Mouse (Mus musculus) retina, postnatal 7 days (tissue): Measurements from ENCODE around the gene Otub1.

ENCODE experiments used
- DNase-seq: peaks from one replicate; pipeline ENCODE4 v3.0.0-alpha.2; 2012; ENCODE audit warnings: low read depth, low spot score

Otub1 gene

DNA sequence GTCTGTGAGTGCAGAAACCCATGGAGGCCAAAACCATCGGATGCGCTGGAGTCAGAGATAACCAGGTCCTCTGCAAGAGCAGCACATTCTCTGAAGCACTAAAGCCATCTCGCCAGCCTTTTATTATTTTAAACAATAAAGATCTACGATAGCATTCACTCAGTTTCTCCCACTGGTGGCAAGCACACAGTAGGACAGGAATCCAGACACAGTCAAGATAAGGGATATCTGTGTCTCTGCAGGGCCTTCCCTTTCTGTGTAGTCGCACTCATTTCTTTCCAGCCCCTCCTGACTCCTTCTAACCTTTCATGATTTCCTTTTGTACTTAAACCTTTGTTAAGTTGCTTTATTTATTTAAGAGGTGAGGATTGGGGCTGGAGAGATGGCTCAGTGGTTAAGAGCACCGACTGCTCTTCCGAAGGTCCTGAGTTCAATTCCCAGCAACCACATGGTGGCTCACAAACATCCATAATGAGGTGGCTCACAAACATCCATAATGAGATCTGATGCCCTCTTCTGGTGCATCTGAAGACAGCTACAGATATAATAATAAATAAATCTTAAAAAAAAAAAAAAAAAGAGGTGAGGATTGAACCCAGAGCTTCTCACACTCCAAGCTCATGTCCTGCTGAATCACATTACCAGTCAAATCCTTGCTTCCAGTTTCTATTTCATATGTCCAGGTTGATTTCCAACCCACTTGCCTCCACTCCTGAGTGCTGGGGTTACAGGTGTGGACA lies 4.0 kb upstream of the Otub1 start:
- no peak for DNase-seq

- no peak for DNase-seq
These were observed 790 bp downstream of the Otub1 start for GRCm38 (mm10) chr19:7205326-7205725.

- DNase-seq: no peak
These were observed 1.2 kb downstream of the Otub1 start for GRCm38 (mm10) chr19:7204898-7205297.

DNA sequence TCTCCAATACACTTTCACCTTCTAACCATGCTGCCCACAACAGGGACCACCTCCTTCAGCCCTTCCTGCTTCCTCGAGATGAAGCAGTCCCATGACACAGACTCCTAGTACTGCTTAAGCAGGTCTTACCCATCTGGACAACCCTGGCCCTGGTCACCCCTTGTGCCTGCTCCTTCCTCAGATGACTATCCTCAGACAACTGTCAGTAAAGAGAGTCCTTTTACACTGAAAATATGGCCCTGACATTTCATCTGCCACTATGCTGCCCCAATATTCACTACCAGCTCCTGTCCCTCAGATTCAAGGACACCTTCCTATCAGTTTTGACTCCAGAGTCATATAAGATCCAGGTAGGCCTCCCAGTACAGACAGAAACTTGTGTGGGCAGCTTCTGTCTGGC lies 5.7 kb downstream of the Otub1 start:
- DNase-seq: no peak

- DNase-seq: no peak
These were observed 7.0 kb downstream of the Otub1 start for GRCm38 (mm10) chr19:7199089-7199488.

DNA sequence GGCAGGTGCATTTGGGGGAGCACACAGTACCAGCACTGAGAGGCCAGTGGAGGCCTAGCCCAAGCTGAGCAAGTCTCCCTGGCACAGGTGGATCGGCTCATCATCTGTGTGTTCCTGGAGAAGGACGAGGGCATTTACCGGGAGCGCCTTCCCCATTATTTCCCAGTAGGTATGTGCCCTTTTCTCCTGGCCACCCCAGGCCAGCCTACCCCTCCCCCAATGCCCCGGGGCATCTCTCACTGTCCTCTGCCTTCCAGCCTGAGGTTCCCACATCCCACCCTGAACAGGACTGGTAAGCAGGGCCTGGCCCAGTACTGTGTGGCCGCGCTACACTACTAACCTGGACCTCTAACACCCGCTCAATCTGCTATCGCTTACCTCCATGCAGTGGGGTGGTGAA lies 8.7 kb downstream of the Otub1 start:
- DNase-seq: no peak

DNA sequence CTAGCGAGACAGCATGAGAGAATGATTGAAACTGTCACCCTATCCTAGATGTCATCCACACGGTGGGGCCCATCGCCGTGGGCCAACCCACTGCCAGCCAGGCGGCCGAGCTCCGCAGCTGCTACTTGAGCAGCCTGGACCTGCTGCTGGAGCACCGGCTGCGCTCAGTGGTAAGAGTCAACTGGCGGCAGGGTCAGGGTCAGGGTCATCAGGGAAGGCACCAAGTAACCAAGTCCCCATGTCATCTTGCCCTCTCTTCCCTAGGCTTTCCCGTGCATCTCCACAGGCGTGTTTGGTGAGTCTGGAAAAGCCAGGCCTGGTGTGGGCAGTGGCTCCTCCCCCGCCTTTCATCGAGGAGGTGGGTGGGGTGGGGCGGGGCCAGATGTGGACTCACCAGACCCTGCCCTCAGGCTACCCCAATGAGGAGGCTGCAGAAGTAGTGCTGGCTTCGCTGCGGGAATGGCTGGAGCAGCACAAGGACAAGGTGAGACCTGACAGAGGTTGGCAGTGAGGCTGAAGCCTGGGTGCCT lies 9.3 kb downstream of the Otub1 start:
- DNase-seq: no peak

GRCm38 (mm10) chr19:7195900-7196728 lies 10.0 kb downstream of the Otub1 start:
- no peak for DNase-seq

DNA sequence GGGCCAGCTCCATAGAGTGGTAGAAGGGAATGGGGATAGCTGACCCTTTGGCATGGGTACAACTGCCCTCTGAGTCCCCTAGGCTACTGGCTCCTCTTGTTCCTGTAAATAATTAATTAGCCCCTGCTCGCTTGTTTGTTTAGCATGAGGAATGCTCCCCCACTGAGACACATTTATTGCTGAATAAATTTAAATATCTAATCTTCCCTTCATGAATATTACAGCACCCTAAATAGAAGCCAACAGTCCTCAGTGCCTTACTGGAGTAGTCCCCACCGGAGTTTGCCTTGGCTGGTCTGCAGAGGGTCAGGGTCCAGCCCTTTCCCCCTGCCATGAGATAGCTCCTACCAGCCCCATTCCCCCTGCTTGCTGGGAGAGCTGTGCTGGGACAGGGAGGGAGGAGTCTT lies 13.6 kb downstream of the Otub1 start:
- no peak for DNase-seq

DNA sequence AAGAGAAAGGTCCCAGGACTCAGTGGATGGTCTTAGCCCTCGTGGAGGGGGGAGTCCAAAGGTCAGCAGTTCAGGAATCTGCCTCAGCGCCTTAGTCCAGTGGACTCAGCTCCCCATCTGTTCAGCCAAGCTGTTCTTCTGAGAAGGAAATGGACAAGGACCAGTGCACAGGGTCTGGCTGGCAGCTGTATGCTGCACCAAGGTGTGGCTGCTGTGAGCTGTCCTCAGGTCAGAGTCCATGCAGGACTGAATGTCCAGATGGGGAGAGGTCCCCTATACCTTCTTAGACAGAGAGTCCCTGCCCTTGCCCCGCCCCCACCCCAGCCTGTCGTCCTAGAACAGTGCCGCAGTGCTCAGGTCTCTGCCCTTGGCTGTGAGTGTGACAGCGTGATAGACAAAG lies 14.5 kb downstream of the Otub1 start:
- no peak for DNase-seq

- DNase-seq: no peak
These were observed 15.1 kb downstream of the Otub1 start for GRCm38 (mm10) chr19:7190986-7191385.

GRCm38 (mm10) chr19:7189026-7189425 lies 17.1 kb downstream of the Otub1 start:
- DNase-seq: no peak

DNA sequence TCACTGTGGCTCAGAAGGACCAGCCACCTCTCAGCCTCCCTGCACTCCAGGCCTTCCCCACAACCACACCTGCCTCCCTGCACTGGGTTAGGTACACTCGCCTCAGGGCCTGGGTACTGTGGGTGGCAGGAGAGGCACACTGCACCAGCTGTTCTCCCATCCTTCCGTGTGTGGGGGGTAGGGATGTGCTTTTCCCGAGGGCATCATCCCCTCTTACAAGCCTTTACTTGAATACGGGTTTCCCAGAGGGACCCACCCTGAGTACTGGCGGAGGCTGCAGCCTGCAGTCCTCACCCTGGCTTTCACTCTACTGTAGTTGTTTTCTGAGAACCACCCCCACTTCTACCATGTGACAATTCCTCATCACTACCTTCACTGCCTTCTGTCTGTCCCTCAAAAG lies 19.0 kb downstream of the Otub1 start:
- no peak for DNase-seq

- no peak for DNase-seq
These were observed 20.3 kb downstream of the Otub1 start for GRCm38 (mm10) chr19:7185715-7186291.

- DNase-seq: no peak
These were observed 21.1 kb downstream of the Otub1 start for GRCm38 (mm10) chr19:7185059-7185458.

GRCm38 (mm10) chr19:7183419-7183818 lies 22.7 kb downstream of the Otub1 start:
- DNase-seq: no peak

GRCm38 (mm10) chr19:7182273-7182949 lies 23.7 kb downstream of the Otub1 start:
- peak; percentile 72 for DNase-seq

GRCm38 (mm10) chr19:7181496-7181895 lies 24.6 kb downstream of the Otub1 start:
- no peak for DNase-seq

DNA sequence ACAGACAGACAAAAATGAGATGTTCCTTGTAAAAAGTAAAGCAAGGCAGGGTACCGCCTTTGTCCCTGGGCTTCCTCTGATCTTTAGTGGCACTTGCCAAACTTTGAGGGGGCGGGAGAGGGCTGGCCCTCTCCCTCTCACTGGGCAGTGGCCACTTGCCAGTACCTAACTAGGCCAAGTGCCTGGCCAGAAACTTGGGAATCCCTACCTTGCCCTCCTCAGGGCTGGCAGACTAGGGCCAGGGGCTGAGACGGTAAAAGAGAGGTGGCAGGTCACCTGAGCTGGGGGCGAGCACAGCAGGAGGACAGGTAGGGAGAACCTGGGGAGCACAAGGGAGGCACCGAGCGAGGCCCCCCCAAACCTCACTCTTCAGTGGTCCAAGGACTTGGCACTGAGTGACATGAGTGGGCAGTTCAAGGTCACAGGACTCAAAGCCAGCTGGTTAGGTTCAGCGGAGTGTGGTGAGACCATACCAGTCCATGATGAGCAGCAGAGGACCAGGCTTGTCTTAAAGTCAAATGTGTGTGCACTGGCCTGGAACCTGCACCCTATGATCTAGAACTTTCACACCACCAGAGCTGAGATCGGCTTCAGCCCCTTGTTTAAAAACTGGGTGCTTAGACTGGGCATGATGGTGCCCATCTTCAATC lies 25.2 kb downstream of the Otub1 start:
- no peak for DNase-seq

DNA sequence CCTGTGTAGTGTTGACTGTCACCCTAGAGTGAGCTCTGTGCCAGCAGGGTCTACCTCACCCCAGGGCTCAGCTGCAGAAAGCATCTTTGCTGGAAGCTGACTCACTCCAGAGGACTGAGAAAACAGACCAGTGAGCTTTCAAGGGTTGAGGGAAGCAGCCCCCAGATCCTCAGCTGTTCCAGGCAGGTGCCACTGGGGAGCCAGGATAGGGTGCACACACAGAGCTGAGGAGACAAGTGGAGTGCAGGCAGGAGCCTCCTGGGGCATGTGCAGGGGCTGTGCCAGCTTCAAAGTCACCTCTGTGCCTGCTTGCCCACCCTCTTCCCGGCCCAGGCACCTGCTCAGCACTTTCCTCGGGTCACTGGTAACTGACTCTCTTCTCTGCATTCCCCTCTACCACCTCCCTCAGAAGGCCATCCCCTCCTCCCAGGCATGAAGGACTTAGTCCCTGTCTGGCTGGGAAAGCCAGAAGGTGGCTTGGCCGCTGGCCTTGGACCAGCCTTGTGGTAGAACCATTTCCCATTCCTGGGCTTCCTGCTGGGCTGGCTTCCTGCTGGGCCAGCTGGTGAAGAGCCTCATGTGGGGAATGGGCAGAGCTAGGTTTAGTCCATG lies 27.2 kb downstream of the Otub1 start:
- no peak for DNase-seq
